Mouse (Mus musculus) forebrain, embryonic 11.5 days (tissue): ENCODE measurements around the gene Ralgps2. TPM values are rescaled to one million over a fixed set of nuclear protein-coding genes. Genes with fewer than 3 reads are reported as not detected.

Source experiments
- ATAC-seq: fragments of 200-750 bp; cut with Nextera tagmentation; replicated peaks from 2 replicates; pipeline ENCODE4 v1.8.0; 2017; ENCODE audit warnings: moderate TSS enrichment; ENCODE audit not compliant: low FRiP score
- DNase-seq: peaks from one replicate; pipeline ENCODE4 v3.0.0-alpha.2; 2017; ENCODE audit warnings: low spot score
- H3K27ac ChIP-seq: fragments of 300-500 bp; sonication (generic); 2 replicates; pipeline ENCODE4 v1.5.1; 2014; ENCODE audit warnings: low read depth, low read length
- H3K27me3 ChIP-seq: fragments of 300-500 bp; sonication (generic); 2 replicates; pipeline ENCODE4 v1.6.1; 2014; ENCODE audit warnings: mild to moderate bottlenecking, low read length, mixed read lengths; ENCODE audit not compliant: control insufficient read depth, insufficient read depth
- H3K36me3 ChIP-seq: fragments of 300-500 bp; sonication (generic); 2 replicates; pipeline ENCODE4 v1.6.1; 2014; ENCODE audit warnings: mild to moderate bottlenecking, low read length, moderate library complexity, mixed read lengths; ENCODE audit not compliant: control insufficient read depth, insufficient read depth
- H3K4me1 ChIP-seq: fragments of 300-500 bp; sonication (generic); replicated peaks from 2 replicates; pipeline ENCODE4 v1.6.1; 2014; ENCODE audit warnings: low read length, mixed read lengths; ENCODE audit not compliant: control insufficient read depth, insufficient read depth
- H3K4me2 ChIP-seq: fragments of 300-500 bp; sonication (generic); 2 replicates; pipeline ENCODE4 v1.6.1; 2014; ENCODE audit warnings: low read depth, mild to moderate bottlenecking, low read length, moderate library complexity, mixed read lengths; ENCODE audit not compliant: severe bottlenecking
- H3K4me3 ChIP-seq: fragments of 300-500 bp; sonication (generic); 2 replicates; pipeline ENCODE4 v1.5.1; 2014; ENCODE audit warnings: low read depth, low read length
- H3K9ac ChIP-seq: fragments of 300-500 bp; sonication (generic); 2 replicates; pipeline ENCODE4 v1.6.1; 2014; ENCODE audit warnings: low read length
- H3K9me3 ChIP-seq: fragments of 300-500 bp; sonication (generic); 2 replicates; pipeline ENCODE4 v1.6.1; 2016; ENCODE audit warnings: low read length, mixed read lengths; ENCODE audit not compliant: control insufficient read depth
- WGBS: fragments of 180-500 bp; shearing (Covaris S2); extraction: QIAGEN DNeasy Blood & Tissue Kit; methylation state at CpG from one replicate; pipeline ENCODE4 v1.1.7; 2014; 5-methylcytosine and 5-hydroxymethylcytosine counted together
- polyA plus RNA-seq: library from polyadenylated mRNA; unstranded; fragments of >200 nt; fragmentation: Nextera tagmentation; extraction: Ambion mirVana; gene quantifications from 2 replicates; pipeline ENCODE4 v1.2.1, GENCODE M21; 2014

Gene Ralgps2
- polyA plus RNA-seq, 1 experiment from 2014 or later: 82.0 TPM

DNA sequence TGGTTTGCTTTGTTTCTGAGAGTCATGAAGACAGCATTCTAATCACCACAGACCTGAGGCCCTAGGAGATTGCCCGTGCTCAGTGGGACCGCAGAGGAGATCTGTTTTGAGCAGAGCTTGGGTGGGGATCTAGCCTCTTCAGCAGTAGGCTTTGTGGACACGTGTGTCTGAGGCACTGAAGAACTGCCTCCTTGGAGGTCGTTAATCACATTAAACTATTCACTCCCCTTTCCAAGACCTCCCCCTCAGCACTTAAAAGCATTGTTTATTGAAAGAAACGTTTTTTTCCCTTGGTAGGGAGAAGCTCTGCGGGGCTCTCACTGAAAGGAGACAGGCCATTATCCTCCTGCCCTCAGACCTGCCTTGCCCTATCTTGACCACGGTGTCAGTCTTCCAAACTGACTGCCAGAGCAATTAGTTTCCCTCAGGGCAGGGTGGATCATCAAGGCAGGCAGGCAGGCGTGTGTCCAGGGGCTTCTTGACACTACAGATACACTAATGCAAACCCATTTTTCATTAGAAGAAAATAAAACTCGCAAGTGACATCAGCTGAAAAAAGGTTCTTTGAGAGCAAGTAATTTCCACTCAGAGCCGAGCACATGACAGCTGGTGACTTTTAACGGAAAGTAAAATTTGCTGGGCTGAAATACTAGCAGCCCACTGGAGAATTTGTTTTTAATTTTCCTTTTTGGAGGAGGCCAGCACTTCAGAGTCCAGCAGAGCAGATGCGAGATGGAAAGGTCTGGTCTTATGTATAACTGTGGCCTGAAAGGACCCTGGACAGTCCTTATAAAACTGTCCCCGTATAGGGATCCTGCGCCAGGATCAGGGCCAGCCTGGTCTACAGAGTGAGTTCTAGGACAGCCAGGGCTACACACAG, 157.2 kb downstream of the Ralgps2 start:
- Histone ChIP-seq H3K4me1 (peaks cover 27% of the 10 kb centered on the region), H3K36me3 (no peaks in the 10 kb centered on the region), H3K9ac (no peak overlapping the region), H3K27me3 (no peaks in the 10 kb centered on the region), H3K4me3 (no peak overlapping the region), H3K4me2 (no peak overlapping the region), H3K27ac (peak overlapping the region; percentile 8; the same call in 1 of the 2 replicates), H3K9me3 (no peaks in the 10 kb centered on the region)
- DNase-seq (no peak), ATAC-seq (peak; percentile 43; the same call in 1 of the 2 replicates)
- 30% methylated on average over 14 of the region's 14 CpGs for WGBS

- Histone ChIP-seq H3K9me3 (no peaks in the 10 kb centered on the region), H3K27ac (peak overlapping the region; percentile 41; the same call in 1 of the 2 replicates), H3K36me3 (no peaks in the 10 kb centered on the region), H3K4me3 (no peak overlapping the region), H3K4me2 (no peak overlapping the region; the same call in 1 of the 2 replicates), H3K9ac (no peak overlapping the region; the same call in 1 of the 2 replicates), H3K27me3 (no peaks in the 10 kb centered on the region), H3K4me1 (peaks cover 26% of the 10 kb centered on the region)
- DNase-seq (no peak), ATAC-seq (no peak)
- WGBS: 18% methylated on average over 12 of the region's 12 CpGs
These were observed 158.2 kb downstream of the Ralgps2 start for GRCm38 (mm10) chr1:156781076-156781741.

DNA sequence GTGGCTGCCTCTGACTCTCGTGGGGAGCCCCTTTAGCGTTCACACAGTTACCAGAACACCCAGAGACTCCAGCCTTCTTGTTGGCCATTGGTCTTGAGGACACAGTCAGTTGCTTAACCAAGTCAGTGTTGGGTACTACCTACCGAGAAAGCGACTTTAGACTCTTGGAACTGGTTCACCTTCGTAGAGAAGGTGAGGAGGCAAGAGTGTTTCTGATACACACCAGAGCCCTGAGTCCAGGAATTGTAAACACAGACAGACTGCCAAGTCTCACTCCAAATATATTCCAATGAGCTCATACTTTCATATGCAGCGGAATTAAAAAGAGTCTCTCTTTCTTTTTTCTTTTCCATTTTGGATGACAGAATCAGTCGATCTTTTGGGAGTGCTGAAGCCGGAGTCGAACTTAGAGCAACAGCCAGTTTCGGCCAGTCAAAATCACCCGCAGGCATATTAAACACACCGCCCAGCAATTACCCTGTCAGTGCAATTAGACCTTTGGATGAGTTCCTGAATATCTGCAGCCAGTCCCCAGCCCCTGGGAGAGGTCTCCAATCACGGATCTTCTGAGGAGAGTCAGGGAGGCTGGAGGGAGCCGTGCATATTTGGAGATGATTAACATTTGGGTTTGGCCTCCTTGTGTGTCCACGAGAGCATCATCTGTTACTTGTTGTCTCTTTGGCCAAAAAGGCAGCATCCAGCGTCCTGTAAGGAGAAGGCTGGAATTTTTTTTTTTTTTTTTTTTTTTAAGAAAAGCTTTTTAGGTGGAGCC, 159.0 kb downstream of the Ralgps2 start:
- H3K27me3 ChIP-seq: no peaks in the 10 kb centered on the region

GRCm38 (mm10) chr1:156779595-156779994, 159.8 kb downstream of the Ralgps2 start:
- peak; percentile 49 for ATAC-seq
- H3K4me1 ChIP-seq: peaks cover 26% of the 10 kb centered on the region

More for the DNA sequence above, 159.0 kb downstream of the Ralgps2 start:
- peaks cover 26% of the 10 kb centered on the region for H3K4me1 ChIP-seq
- no peaks in the 10 kb centered on the region for H3K36me3 ChIP-seq
- H3K9me3 ChIP-seq: no peaks in the 10 kb centered on the region
- no peak overlapping the region for H3K4me2 ChIP-seq
- no peak for DNase-seq
- no peak overlapping the region for H3K4me3 ChIP-seq
- no peak overlapping the region for H3K27ac ChIP-seq
- 67% methylated on average over 16 of the region's 16 CpGs for WGBS
- H3K9ac ChIP-seq: no peak overlapping the region
- ATAC-seq: no peak

GRCm38 (mm10) chr1:156778977-156779376, 160.4 kb downstream of the Ralgps2 start:
- Histone ChIP-seq H3K36me3 (no peaks in the 10 kb centered on the region), H3K4me3 (no peak overlapping the region), H3K9me3 (no peaks in the 10 kb centered on the region), H3K4me2 (no peak overlapping the region), H3K9ac (no peak overlapping the region), H3K4me1 (peaks cover 26% of the 10 kb centered on the region), H3K27ac (0 out of 2 replicates have a peak overlapping the region, but pooled peaks have one; percentile 18), H3K27me3 (no peaks in the 10 kb centered on the region)
- DNase-seq (no peak), ATAC-seq (peak; percentile 33; the same call in 1 of the 2 replicates)
- 44% methylated on average over 6 of the region's 6 CpGs for WGBS

More at GRCm38 (mm10) chr1:156779595-156779994, 159.8 kb downstream of the Ralgps2 start:
- Histone ChIP-seq H3K9ac (no peak overlapping the region), H3K36me3 (no peaks in the 10 kb centered on the region), H3K9me3 (no peaks in the 10 kb centered on the region), H3K27ac (no peak overlapping the region), H3K4me3 (no peak overlapping the region), H3K27me3 (no peaks in the 10 kb centered on the region), H3K4me2 (no peak overlapping the region)
- 30% methylated on average over 4 of the region's 4 CpGs for WGBS
- no peak for DNase-seq

DNA sequence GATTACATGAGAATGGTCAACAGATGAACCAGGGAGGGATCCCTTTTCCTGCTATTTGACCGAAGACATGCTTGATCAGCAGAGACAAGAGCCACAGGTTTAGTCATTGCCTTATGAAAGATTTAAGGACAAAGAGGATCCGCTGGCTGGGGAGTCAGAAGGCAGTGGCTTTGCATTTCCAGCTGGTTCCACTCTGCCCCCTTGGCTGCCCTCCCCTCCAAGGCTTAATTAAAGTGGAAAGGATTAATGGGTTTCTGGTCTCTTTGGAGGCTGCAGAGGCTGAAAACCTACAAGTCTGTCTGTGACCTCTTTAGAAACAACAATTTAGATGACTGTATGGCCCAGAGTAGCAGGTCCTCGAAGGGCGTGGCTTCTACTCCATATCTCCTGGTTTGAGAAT, 161.5 kb downstream of the Ralgps2 start:
- peaks cover 26% of the 10 kb centered on the region for H3K4me1 ChIP-seq
- H3K4me3 ChIP-seq: no peak overlapping the region
- WGBS: 80% methylated on average over 4 of the region's 4 CpGs
- H3K36me3 ChIP-seq: no peaks in the 10 kb centered on the region
- no peaks in the 10 kb centered on the region for H3K27me3 ChIP-seq
- H3K9me3 ChIP-seq: no peaks in the 10 kb centered on the region
- DNase-seq (no peak), ATAC-seq (no peak)
- no peak overlapping the region for H3K27ac ChIP-seq
- no peak overlapping the region for H3K4me2 ChIP-seq
- no peak overlapping the region for H3K9ac ChIP-seq

DNA sequence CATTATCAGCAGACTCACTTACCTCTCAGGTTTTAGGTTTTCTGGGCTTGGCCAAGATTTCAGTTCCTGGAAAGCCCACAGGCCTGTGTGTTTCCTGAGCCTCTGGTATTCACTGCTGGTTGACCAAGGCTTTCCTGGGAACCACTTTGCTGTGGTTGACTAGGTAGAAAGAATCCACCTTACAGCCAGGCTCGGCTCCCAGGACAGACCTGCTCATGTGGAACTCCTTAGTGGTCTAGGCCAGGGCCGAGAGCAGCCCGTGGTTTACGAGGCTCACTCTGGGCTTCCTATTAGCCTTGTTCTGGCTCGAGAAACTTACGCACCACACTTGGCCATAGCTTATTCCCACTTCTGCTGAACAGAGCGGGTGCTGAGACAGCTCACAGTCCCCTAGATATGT, 163.4 kb downstream of the Ralgps2 start:
- DNase-seq (no peak), ATAC-seq (no peak)
- Histone ChIP-seq H3K27ac (no peak overlapping the region), H3K4me1 (peaks cover 14% of the 10 kb centered on the region), H3K27me3 (no peaks in the 10 kb centered on the region), H3K9ac (no peak overlapping the region), H3K9me3 (no peaks in the 10 kb centered on the region), H3K4me3 (no peak overlapping the region), H3K36me3 (no peaks in the 10 kb centered on the region), H3K4me2 (no peak overlapping the region)
- WGBS: 91% methylated on average over 7 of the region's 7 CpGs

DNA sequence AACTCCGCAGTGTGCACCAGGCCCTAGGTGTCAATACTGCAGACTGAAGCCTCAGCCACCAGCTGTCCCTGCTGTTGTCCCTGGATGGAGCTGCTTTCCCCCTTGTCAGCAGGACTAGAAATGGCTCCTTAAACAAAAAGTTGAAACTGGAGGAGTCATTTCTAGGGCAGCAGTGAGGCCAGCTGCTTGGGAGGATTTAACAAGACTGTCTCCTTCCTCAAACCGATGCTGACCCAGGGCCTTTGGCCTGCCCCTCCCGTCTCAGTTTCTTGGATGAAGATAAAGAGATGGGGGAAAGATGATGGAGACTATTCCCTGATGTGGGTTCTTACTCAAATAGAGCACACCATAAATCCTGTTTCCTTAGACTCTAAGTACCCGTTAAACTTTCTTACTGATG, 164.2 kb downstream of the Ralgps2 start:
- no peak overlapping the region for H3K4me3 ChIP-seq
- no peak overlapping the region for H3K4me2 ChIP-seq
- no peak for DNase-seq
- H3K4me1 ChIP-seq: peaks cover 10% of the 10 kb centered on the region
- no peak for ATAC-seq
- H3K27me3 ChIP-seq: no peaks in the 10 kb centered on the region
- 92% methylated on average over 4 of the region's 4 CpGs for WGBS
- H3K9me3 ChIP-seq: no peaks in the 10 kb centered on the region
- H3K36me3 ChIP-seq: no peaks in the 10 kb centered on the region
- H3K9ac ChIP-seq: no peak overlapping the region
- H3K27ac ChIP-seq: no peak overlapping the region
